Mouse (Mus musculus) layer of hippocampus, postnatal 36 days (tissue): ENCODE measurements at regions not wholly inside any gene's neighbourhood (a gene's known extent, or its start where the extent isn't known, plus 50 kb on each side); places are given as distances from the start of the nearest gene placed in this dataset.
A peak's percentile ranks its signal among the peaks of the same experiment; 100 is the strongest.
"Not testable (repeated sequence)": the region's sequence is repeated elsewhere in the genome, so short reads cannot be mapped to it uniquely, and the experiment has no call there.

ENCODE experiments used
- DNase-seq, 2 experiments: peaks; one replicate each; pipeline ENCODE4 v3.0.0; 2022

DNA sequence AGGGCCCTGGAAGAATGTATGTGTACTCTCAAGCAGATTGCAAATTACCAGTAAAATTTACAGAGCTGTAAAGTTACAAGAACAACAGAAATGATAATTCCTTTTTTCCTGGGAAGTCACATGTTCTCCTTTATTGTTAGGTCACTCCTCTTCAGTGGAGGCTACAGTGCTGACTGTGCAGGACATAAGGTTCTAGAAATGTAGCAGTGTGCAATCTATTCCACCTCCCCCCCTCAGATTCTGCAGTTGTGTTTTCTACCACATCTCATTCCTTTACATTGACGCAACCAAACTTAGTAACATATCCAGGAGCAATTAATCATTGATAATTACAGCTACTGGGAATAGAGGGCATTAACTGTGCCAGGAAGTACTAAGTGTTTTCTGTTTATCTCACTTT, 385.3 kb upstream of the Tnc start:
- DNase-seq = no peak

DNA sequence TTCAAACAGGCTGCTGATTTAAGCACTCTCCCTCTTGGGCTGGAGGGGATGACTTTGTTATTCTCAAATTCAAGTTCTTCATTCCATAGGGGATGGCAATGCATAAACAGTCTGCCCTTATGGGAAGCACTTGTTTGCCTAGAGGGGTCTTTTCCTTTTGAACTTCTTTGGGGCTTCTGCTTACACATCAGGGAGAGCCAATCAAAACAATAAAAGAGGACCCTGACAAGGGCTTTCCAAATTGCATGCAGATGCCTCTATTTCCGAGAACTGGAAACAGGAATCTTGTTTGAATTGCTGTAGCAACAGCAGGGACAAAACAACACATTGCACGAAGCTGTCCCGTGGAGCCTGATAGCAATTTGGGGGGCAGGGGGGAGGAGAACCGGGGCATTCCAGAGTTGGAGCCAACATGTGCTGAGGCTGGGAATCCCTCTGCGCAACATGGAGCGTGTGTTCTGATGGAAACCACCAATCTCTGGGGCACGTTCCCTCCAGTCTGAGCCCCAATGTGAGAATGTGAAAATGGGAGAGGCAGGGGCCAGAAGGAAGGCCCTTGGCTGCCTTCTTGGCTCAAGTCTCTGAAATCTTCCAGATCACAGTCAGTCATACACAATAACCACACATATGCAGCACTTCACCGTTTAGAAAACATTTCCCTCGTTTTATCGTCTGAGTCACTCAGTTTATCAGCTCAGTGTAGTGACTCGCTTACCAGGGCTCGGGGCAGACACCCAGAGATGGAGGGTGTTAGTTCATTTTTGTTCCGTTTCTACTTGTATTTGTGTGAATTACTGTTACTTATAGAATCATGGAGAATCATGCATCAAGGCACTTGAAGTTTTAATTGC, 391.2 kb upstream of the Tnc start:
- DNase-seq = no peak

DNA sequence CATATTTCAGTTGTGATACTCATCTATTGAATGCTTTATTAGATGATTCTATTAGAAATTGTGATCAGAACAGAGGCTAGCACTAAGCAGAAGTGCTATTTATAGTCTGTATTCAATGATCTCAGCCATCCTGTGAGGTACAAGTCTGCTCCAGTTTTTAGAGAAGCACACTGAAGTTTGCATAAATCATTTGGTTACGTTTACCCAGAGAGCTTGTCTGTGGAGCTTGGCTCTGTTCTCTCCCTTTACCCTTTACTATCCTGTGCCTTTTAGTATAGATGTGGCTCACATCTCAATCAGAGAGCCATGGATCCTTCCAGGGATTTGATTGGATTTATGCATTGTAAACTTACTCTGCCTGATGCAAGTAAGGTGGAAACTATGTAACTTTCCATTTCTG, 404.6 kb upstream of the Tnc start:
- DNase-seq = no peak

DNA sequence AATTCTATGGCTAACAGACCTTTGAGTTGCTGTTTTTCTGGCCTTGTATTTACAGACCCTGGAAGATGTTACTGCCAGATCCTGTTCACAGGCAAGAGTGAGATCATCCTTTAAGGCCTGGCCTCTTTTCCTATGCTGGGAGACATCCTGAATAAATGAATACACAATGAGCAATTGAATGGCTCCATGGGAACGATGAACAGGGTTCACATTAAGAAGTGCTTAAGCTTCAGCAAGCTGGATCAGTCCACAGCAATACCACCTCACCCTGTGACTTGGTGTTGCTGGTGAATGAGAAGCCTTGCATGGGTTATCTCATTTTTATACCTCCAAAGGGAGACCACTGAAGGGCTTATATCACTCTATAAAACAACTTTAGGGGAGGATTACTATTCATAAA, 405.1 kb upstream of the Tnc start:
- DNase-seq = no peak

DNA sequence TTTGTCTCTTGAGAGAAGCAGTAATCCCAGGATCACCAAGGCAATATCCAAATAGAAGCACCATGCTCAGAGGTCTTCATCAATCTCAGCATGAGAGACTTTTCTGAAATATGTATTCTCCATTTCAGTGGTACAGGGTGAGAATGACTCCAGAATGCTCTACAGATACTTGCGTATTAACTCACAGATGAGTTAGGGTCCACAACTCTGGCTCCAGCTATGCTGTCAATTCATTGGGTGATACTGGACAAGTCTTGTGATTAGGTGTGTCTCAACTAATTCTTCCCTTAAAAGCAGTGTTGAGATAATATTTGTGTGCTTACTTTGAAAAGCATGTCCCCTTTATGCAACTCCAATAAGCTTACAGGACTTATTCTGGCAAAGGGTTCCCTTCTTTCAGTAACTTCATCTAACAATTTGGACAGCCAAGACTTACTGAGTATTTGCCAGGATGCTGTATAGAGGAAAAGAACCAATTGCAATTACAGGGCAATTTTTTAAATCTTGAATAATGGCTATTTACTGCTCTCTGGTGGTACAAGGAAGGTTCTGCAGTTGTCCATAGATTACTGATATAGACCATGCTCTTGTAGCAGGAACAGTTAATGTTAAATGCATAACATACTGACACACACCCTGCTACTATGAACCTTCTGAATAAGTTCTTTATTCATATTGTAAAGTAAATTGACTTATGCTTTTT, 445.6 kb upstream of the Tnc start:
- no peak for DNase-seq

DNA sequence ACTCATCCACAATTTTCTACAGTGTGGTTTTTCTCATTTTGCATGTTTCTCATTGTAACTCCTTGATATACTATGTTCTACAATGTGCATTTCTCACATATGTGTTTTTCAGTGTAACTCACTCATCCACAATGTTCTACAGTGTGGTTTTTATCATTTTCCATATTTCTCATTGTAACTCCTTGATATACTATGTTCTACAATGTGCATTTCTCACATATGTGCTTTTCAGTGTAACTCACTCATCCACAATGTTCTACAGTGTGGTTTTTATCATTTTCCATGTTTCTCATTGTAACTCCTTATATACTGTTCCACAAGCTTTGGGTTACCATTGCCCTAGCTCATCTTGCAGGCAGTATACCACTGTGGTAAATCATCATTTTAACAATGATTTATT, 450.9 kb upstream of the Tnc start:
- DNase-seq = not testable (repeated sequence)

DNA sequence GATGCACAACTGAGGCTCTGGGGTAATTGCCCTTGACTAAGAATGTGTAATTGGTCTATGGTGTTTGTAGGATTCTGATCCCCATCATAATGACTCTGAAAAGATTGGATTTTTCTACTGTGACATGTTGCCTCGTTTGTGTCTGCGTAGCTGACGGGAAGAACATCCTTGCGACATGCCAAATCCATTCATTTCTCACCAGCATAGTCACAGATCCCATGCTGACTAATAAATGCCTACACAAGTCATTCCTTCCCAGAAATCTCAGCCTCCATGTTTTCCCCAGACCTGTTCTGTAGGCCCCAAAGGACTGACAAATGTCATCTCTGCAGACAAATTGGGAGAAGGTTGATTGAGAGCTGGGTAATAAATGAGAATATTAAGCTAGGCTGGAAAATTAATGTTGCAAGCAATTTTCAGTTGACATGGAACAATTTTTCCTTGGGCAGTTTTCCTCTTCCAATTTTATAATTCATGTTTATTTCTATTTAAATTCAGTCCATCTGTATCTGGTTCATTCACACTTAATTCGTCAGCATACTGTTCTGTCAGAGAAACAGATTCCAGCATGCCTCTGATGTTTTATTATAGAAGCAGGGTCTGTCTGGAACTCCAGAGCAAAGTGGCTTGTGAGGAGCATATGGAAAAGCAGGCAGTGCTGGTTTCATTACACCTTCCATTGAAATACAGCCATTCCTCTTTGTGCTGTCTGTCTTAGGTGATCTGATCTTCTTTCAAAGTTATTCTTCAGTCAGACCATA, 454.0 kb upstream of the Tnc start:
- peak in 1 of 2 experiments; percentile 4 for DNase-seq

DNA sequence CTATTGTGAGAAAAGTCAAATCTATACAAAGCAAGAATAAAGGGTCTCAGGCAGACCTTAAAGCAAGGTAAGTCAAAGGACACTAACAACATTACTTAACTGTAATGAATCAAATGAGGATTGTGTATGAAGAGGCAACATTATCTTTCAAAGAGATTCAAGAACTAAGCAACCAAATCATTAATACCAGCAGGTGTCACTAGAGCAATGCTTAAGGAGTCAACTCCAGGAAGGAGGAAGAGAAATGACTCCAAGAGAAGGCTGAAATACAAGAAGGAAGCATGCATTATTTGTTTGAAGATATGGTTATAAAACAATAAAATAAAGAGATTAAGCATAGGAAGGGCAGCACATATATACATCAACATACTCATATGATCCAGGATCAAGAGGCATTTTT, 475.1 kb upstream of the Tnc start:
- DNase-seq = no peak

DNA sequence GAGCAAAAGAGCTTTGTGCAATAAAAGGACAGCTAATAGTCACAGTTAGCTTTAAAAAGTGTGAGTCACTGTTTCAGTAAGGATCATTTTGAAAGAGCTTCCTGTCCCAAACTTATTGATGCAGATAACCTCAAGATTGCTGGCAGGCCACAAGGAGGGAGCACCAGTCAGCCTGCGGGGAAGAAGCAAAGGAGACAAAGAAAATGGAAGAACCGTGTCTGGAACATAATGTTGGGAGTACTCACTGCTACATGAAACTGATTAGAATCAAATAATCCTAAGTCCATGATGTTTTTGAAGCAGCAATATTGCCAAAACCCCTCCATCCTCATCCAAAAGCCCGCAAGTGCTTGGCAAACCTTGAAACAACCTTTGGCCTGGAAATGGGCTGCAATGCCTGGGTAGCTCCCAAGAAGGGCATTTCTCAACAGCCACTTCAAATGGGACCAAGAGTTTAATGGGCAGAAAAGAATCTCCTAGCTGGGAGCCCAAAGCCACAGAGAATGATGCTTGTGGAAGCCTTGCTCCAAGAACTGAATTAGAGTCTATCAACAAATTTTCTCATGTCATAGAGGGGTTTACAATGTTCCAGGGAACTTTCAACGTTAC, 481.0 kb upstream of the Tnc start:
- no peak for DNase-seq

DNA sequence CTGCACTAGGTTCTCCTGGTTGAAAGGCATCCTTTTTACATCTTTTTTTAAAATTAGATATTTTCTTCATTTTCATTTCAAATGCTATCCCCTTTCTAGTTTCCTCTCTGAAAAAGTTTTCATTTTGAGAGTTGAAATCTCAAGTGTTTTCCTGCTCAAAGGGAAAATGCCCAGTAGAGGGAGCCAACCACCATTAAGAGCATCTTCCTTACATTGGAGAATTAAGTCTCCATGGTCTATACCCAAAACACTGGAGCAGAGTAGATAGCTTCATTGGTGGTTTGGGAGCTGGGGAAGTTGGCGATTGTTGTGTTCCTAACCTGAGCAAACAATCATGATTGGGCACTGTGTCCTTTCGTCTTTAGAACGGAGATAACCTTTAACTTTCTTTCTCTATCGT, 483.8 kb upstream of the Tnc start:
- peak in 1 of 2 experiments; percentile 11 for DNase-seq

DNA sequence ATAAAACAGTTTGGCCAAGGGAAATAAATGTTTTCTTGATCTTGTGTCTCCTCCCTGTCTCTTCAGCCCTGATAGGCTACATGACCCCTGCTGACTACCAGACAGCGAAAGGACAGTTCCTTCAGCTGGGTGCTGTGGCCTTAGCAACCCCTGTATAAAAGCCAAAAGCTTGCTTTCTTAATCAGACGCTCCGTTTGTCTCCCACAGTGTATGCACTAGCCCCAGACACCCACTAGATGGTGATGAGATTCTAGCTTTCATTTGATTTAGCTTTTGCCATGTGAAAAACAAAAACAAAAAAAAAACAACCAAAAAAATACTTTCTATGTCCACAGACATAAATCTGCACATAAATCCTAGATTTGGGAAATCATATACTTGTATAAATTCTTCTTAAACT, 486.2 kb upstream of the Tnc start:
- DNase-seq = no peak

DNA sequence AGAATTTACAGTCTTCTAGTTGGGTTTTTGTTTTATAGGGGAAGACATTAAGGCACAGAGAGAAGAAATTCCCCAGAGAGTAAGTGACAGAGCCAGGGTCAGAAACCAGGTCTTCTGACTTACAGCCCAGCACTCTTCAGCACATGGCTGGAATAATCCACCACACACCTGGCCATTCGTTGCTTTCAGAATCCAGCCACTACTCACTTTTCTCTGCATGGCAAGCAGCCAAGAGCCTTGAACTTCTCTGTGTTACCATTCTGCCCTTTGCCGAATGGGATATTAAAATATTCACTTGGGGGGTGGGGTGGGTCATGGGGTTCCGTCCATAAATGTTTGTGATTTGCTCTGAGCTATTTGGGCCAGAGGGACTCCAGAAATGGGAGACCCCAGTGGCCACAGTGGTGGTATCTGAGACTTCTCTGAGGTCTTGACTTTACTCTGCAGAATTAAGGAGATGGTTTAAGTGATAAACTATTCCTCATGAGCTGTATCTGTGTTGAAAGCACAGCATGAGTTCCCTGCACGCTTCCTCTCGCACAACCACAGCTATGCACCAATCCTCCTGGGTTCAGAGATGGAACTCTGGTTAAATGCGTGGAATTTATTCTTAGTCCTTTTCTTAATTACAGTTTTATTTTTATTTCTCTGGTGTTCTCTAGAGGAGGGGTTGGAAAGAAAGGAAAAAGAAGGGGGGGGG, 488.9 kb upstream of the Tnc start:
- no peak for DNase-seq

DNA sequence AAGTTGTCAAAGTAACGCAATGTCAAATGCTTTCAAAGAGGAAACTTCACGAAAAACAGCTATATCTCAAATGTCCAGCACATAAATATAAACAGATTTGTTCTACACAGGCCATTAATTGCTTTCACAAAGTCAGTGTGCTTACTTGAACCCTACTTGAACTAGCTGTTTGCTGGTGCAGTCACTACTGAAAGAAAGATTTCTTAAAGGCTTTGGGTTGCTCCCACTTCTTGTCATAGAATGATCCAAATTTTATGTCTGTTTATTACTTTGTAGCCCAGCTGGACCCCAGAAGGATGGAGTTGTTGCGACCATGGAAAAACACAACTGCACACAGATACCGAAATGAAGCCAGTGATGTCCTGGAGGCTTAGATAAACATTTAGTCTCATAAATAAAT, 491.2 kb upstream of the Tnc start:
- no peak for DNase-seq

DNA sequence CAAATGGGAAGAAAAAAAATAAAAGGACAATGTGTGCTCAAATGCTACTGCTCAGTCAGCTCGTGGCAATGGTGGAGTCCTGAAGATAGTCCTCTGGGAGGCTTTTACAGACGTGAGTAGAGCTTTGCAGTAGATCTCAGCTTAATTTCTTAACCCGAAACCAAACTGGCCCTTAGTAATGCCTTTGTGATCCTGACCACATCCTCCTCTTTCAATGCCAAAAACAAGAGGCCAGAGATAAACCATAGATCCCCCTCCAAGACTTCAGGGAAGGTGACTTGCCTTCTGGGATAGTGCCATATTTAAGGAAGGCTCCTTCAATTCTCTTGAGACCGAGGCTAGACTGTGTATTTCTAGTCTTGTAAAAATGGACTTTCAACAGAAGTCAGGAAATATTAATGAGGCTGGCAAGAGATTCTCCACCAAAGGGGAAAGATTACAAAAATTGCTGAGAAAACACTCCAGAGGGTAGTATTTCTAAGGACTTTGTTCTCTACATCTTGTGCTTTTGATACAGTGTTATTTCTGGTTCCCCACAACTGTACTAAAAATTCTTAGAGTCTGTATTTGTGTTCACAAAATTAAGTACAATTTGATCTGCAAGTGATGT, 497.9 kb upstream of the Tnc start:
- DNase-seq = no peak

DNA sequence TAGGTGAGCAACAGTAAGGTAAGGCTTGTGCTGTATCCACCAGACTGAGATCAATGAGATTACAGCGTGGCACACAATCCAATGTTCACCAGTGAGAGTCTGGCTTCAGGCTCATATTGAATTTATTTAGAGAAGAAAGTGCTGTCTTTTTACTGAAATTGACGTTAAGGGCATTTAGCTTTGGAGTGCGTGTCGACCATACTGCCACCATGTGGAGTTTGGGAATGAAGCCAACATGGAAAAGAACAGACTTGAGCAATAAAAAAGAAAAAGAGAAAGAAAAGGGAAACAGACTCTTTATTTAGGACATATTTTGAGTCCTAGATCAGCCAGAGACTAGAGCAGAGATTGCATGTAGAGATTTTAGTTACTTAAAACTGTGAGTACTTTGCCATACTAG, 499.6 kb upstream of the Tnc start:
- DNase-seq = no peak

DNA sequence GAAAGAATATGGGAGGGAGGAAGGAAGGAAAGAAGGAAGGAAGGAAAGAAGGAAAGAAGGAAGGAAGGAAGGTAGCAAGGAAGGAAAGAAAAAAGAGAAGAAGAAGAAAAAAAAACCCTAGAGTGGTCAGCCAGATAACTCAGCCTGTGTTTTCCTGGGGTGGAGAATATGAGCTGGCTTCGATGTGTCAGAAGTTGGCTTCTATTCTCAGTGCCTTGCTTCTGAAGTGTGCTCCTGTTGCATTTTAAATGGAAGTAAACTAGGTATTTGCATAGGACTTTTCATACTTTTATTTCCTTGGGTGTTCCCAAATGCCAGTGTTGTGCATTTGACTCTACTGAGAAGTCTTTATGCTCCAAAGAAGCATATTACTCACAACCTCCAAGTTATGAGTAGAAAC, 515.7 kb upstream of the Tnc start:
- DNase-seq = no peak

DNA sequence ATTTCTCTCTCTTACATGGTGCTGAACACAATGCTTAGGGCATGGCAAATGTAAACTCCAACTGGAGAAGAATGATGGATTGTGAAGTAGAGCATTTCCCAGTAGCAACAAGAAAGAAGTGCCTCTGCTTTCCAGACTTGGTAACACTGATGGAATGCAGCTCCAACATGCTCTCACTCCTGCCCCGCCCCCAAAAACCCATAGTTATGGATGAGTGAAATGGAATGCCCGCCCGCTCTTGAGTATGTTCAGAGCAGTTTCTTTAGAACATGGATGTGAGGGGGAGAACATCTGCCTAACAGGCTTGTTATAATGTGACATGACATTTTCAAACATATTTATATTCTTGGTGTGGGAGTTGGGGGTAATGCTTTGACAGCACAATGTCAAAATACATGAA, 517.2 kb upstream of the Tnc start:
- no peak for DNase-seq

DNA sequence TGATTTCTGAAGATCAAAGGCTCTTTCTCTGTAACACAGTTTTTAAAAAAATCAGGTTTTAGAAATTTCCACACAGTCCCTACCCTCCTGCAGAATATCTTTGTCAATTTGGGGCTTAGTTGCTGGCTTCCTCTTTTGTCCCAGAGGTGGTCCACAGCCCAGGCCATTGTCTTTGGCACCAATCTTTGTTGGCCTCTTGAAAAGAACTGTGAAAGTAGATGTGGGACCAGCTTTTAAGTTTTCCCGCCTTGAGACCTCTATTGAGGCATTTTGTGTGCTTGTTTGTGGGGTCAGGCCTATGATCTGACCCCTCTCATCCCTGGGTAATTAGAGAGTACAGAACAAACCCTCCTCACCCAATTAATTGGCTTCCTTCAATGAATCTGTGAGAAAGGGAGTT, 523.9 kb upstream of the Tnc start:
- no peak for DNase-seq

DNA sequence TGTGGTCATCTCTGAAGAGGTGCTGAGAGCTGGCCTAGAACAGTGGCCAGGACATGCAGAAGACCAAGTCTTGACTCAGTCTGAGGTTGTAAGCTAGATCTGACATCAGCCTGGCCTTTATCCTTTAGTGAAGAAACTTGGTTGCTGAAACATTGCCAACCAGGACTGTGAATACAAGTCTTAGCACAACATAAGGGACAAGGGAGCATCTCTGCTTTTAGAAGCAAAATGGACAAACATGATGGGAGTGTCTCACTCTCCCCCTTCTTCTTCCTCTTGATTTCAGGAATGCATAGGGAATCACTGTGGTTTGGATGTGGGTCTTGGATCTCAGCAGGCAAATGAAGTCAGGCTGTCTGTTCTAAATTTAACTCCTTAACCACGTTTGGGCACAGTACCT, 529.1 kb upstream of the Tnc start:
- DNase-seq = no peak

DNA sequence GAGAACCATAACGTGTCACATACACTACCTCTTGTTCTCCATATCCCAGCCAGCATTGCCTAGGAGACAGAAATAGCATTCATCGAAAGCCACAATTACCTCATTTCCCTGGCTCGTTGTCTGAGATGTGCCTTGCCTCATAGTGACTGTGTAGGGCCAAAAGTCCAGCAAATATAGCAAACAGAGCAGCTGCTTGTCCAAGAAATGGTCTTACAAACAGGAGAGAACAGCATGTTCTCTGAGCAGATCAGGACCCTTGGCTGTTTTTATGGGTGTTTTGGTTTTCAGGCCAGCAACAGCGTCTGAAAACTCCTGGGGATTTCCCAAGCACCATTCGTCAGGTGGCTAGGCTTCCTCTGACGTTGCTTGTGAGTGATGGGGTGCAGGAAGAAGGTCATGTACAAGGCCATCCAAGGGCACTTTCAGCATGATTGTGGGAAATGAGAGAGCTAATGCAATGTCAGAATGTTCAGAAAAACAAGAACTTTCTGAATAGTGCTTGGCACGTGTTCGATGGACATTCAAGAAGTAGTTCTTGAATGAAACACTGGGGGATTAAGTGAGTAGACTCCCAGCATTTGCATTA, 528.9 kb upstream of the Pappa start:
- DNase-seq = no peak

DNA sequence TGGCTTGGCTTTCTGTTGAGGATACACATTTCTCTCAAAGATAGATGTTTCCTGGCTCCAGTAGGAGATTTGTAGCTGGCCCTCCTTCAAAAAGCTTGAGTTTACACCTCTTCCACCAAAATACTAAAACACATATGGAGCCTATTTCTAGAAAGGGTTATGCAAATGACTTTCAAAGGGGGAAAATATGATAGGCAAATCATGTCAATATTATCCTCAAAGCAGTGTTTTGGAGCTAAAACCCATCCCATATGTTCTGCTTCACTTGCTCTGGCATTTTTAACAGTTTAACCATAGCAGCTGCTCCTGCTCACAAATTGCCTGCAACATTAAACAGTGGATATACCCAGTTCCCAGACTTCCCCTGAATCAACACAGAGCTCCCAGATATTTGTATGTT, 525.5 kb upstream of the Pappa start:
- peak; percentile 6 to 7 for DNase-seq

DNA sequence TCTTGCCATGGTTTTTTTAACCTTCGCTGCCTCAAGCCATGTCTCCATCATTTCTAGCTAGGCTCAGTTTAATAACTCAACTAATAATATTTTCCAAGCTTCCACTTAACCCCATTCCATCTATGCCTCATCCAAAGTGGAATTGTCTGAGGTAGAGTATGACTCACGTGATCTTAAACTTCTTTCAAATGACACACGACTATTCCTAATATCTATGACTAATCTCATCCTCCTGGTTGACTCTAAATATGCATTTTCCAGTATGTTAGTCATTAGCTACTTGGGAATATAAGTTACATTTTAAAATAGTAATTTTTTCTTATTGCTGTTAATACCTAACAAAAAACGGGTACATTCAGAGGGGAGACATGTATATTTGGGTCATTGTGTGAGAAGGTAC, 524.8 kb upstream of the Pappa start:
- no peak for DNase-seq
